Mouse (Mus musculus) kidney, embryonic 15.5 days (tissue): ENCODE measurements around the gene Shkbp1. TPM values are rescaled to one million over a fixed set of nuclear protein-coding genes. Genes with fewer than 3 reads are reported as not detected.

Source experiments
- ATAC-seq: fragments of 200-750 bp; cut with Nextera tagmentation; replicated peaks from 2 replicates; pipeline ENCODE4 v1.8.0; 2017; ENCODE audit warnings: moderate TSS enrichment; ENCODE audit not compliant: low FRiP score
- H3K27ac ChIP-seq: fragments of 300-500 bp; sonication (generic); 2 replicates; pipeline ENCODE4 v1.5.1; 2015; ENCODE audit warnings: mild to moderate bottlenecking, inconsistent platforms
- H3K27me3 ChIP-seq: fragments of 300-500 bp; sonication (generic); 2 replicates; pipeline ENCODE4 v1.6.1; 2015; ENCODE audit warnings: inconsistent platforms
- H3K36me3 ChIP-seq: fragments of 300-500 bp; sonication (generic); 2 replicates; pipeline ENCODE4 v1.6.1; 2015; ENCODE audit warnings: inconsistent platforms
- H3K4me1 ChIP-seq: fragments of 300-500 bp; sonication (generic); 2 replicates; pipeline ENCODE4 v1.6.1; 2015; ENCODE audit warnings: inconsistent platforms
- H3K4me2 ChIP-seq: fragments of 300-500 bp; sonication (generic); 2 replicates; pipeline ENCODE4 v1.6.1; 2015; ENCODE audit warnings: moderate library complexity, mild to moderate bottlenecking, inconsistent platforms
- H3K4me3 ChIP-seq: fragments of 300-500 bp; sonication (generic); replicated peaks from 2 replicates; pipeline ENCODE4 v1.5.1; 2015; ENCODE audit warnings: mild to moderate bottlenecking, inconsistent platforms
- H3K9ac ChIP-seq: fragments of 300-500 bp; sonication (generic); 2 replicates; pipeline ENCODE4 v1.6.1; 2015; ENCODE audit warnings: mild to moderate bottlenecking, inconsistent platforms
- H3K9me3 ChIP-seq: fragments of 300-500 bp; sonication (generic); replicated peaks from 2 replicates; pipeline ENCODE4 v1.6.1; 2016; ENCODE audit warnings: inconsistent platforms
- WGBS: fragments of 180-500 bp; shearing (Covaris S2); methylation state at CpG from one replicate; pipeline ENCODE4 v1.1.7; 2015; ENCODE audit warnings: mixed read lengths; 5-methylcytosine and 5-hydroxymethylcytosine counted together
- polyA plus RNA-seq: library from polyadenylated mRNA; unstranded; fragments of >200 nt; fragmentation: Nextera tagmentation; extraction: Ambion mirVana; gene quantifications from 2 replicates; pipeline ENCODE4 v1.2.1, GENCODE M21; 2015

Shkbp1 gene
- 43.6 and 53.1 TPM in 2 replicates for polyA plus RNA-seq

DNA sequence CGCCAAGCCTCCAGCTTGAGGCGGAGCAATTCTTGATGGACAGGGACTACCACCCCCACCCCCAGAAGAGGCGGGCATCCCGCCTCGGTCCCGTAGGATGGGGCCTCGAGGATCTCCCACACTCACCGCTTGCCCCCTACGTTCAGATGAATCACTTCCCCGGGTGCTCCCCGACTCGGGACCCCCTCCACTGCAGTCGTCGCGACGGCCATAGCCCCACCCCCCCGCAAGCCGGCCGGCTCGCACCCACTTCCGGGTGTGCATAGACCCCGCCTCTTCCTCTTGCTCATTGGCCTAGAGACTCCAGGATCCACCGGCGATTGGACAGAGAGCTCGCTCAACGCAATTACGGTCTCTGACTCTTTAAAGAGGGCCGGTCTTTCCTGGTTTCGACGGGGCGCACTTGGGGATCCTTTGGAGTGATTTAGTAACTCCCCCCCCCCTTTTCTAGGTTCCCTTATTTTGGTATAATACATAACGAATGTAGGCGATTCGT is at the start of gene Shkbp1:
Gene Shkbp1, minus strand, starts transcription at position 275 of the 496 bp plus-strand sequence.
- H3K9me3 ChIP-seq, result no peaks in the 10 kb centered on the region
- H3K9ac ChIP-seq, result peak within 1 kb of the TSS; percentile 59
- peak within 1 kb of the TSS; percentile 92 for H3K27ac ChIP-seq
- under 1% methylated on average over 34 of the region's 34 CpGs for WGBS
- ATAC-seq, result peak; percentile 92
- peaks cover 10% of the 10 kb centered on the region; the same call in 1 of the 2 replicates for H3K27me3 ChIP-seq
- H3K36me3 ChIP-seq, result peaks cover 25% of the 10 kb centered on the region
- H3K4me3 ChIP-seq, result peak within 1 kb of the TSS; percentile 79
- peaks cover 35% of the 10 kb centered on the region for H3K4me1 ChIP-seq
- H3K4me2 ChIP-seq, result peak within 1 kb of the TSS; percentile 80

DNA sequence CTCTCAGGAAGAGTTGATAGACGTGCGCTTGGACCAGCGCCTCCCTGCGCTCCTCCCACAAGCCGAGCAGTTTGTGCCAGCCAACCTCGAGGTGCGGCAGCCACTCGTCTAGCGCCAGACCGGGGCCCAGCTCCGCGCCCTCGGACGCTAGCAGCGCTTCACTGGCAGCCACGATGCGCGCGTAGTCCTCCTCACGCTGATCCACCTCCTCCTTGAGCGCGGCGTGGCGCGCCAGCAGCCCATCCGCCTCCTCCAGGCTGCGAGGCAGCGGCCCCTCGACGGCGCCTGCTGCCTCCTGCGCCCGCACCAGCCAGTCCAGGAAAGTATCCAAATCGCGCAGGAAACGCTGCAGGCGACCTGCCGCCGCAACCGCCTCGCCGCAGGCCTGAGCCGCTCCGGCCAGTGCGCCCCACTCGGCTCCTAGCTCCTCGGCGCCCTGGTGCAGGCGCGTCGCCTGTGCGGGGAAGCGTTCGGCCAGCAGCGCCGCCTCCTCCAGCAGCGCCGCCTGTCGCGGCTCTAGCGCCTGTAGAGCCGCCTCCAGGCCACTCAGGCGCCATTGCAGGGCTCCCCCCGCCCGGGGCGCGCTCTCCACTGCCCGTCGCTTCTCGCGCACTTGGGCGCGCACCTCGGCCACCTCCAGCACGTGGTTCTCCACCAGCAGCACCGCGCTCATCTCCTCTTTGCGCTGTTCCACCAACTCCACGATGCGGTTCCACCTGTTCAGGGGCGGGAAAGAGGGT is 48.6 kb upstream of the Shkbp1 start:
- Histone ChIP-seq H3K9ac (no peak overlapping the region), H3K36me3 (no peaks in the 10 kb centered on the region), H3K4me1 (peaks cover 24% of the 10 kb centered on the region), H3K4me2 (peak overlapping the region; percentile 36), H3K27ac (no peak overlapping the region), H3K4me3 (peak overlapping the region; percentile 29), H3K27me3 (peaks cover 95% of the 10 kb centered on the region), H3K9me3 (no peaks in the 10 kb centered on the region)
- WGBS, result 6% methylated on average over 78 of the region's 81 CpGs
- no peak for ATAC-seq

DNA sequence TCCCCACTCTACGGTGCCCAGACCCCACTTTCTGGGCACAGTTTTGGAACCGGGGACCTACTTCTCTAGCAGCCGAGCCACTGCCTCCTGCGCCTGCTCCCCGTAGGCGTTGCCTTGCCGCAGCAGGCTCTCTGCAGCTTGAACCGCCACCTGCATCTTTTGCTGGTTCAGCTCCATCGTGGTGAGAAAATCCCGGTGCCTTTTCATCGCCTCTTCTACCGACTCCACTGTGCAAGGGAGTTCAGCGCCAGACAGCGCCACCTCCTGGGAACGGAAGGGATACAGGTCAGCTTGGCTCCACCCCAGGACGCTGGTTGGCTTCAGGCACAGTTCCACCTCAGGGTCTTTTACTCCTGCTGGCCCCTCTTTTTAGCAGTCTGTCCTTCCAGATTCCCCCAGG is 46.9 kb upstream of the Shkbp1 start:
- H3K4me3 ChIP-seq, result no peak overlapping the region
- WGBS, result 10% methylated on average over 16 of the region's 16 CpGs

GRCm38 (mm10) chr7:27400545-27400944 is 44.7 kb upstream of the Shkbp1 start:
- 73% methylated on average over 7 of the region's 7 CpGs for WGBS

More for the DNA sequence above, 46.9 kb upstream of the Shkbp1 start:
- Histone ChIP-seq H3K36me3 (no peaks in the 10 kb centered on the region), H3K9ac (no peak overlapping the region), H3K4me1 (peaks cover 8% of the 10 kb centered on the region), H3K27ac (no peak overlapping the region), H3K27me3 (peaks cover 93% of the 10 kb centered on the region), H3K4me2 (no peak overlapping the region), H3K9me3 (no peaks in the 10 kb centered on the region)
- ATAC-seq, result no peak

DNA sequence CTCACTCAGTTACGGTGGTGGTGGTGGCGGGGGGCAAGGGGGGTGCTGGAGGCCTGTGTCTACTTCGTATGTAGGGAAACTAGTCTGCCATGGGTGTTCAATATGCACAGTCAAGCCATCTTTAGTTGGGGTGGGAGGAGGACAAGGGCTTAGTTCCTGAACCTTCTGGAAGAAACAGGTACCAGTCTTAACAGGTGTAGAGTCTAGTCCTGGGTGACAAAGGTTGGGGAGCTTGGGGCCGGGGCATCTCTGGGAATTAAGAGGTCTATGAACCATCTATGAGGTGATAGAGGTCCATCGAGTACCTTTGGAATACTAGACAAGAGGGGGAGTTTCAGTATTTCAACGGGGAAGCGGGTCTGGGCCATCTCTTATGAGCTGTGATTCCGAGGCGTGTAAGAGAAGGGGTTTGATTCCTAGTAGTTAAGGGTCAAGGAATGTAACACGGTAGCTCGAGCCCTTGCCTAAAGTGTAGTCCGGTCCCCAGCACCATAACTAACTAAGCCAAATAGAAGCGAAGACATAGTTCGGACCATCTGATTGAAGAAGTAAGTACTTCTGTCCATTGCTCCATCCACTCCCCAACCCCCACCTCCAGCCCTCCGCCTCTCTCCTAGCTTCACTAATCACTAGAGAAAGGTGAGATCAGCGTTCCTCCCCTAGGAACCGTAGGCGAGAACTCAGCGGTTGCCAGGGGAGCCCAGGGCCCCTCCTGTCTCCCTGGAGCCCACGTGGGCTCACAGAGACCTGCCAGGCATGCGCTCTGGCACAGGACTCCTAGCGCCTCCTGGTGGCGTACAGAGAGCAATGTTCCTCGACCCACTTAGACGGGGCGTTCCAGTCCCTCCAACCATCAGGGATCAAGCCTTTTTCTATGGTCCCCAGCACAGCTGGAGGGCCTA is 41.5 kb upstream of the Shkbp1 start:
- Histone ChIP-seq H3K4me3 (peak overlapping the region; percentile 51), H3K9ac (no peak overlapping the region), H3K27me3 (peaks cover 93% of the 10 kb centered on the region), H3K36me3 (no peaks in the 10 kb centered on the region), H3K9me3 (no peaks in the 10 kb centered on the region), H3K4me2 (peak overlapping the region; percentile 86), H3K27ac (no peak overlapping the region), H3K4me1 (peaks cover 21% of the 10 kb centered on the region)
- ATAC-seq, result peak; percentile 57
- 16% methylated on average over 26 of the region's 26 CpGs for WGBS

More at GRCm38 (mm10) chr7:27400545-27400944, 44.7 kb upstream of the Shkbp1 start:
- Histone ChIP-seq H3K27me3 (peaks cover 93% of the 10 kb centered on the region), H3K9ac (no peak overlapping the region), H3K4me1 (peaks cover 27% of the 10 kb centered on the region), H3K4me3 (no peak overlapping the region), H3K9me3 (no peaks in the 10 kb centered on the region), H3K27ac (no peak overlapping the region), H3K36me3 (no peaks in the 10 kb centered on the region), H3K4me2 (no peak overlapping the region)
- ATAC-seq, result no peak

GRCm38 (mm10) chr7:27396184-27397047 is 40.6 kb upstream of the Shkbp1 start:
- Histone ChIP-seq H3K9ac (peak overlapping the region; percentile 26; the same call in 1 of the 2 replicates), H3K27me3 (peaks cover 93% of the 10 kb centered on the region), H3K27ac (no peak overlapping the region), H3K9me3 (no peaks in the 10 kb centered on the region), H3K4me1 (peaks cover 21% of the 10 kb centered on the region), H3K4me3 (peak overlapping the region; percentile 51), H3K36me3 (no peaks in the 10 kb centered on the region), H3K4me2 (peak overlapping the region; percentile 86)
- 2% methylated on average over 49 of the region's 68 CpGs for WGBS
- ATAC-seq, result peak; percentile 38; the same call in 1 of the 2 replicates

DNA sequence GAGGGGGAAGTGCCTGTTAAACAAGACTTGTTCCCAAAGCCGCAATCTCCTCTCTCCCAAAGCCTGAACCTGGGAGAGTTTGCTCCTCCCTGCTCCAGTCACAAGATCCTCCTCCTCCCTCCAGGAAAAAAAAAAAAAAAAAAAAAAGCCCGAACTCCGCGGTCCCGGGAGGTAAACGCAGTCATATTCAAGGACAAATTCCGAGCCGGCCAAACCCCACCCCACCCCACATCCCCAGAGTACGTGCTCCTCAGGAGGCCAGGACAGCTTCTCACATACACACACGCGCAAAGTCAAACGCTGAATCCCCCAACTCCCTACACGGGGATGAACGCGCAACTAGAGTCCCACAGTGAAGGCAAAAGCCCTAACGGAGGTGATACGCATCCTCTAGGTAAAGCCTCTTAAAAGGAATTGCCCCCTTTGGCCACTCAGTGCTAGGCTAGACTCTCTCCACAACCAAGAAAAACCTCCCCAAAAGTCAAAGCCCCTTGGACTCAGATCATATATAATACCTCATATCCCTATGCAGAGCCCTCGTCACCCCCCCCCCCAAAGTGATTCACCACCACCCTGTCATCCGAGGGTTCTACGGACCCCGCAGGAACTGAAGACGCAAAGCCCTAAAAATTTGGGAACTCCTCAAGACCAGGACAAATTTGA is 39.8 kb upstream of the Shkbp1 start:
- Histone ChIP-seq H3K27ac (no peak overlapping the region), H3K27me3 (peaks cover 93% of the 10 kb centered on the region), H3K4me3 (peak overlapping the region; percentile 51), H3K36me3 (no peaks in the 10 kb centered on the region), H3K4me2 (peak overlapping the region; percentile 86), H3K4me1 (peaks cover 21% of the 10 kb centered on the region), H3K9ac (no peak overlapping the region), H3K9me3 (no peaks in the 10 kb centered on the region)
- WGBS, result 1% methylated on average over 22 of the region's 22 CpGs
- no peak for ATAC-seq

DNA sequence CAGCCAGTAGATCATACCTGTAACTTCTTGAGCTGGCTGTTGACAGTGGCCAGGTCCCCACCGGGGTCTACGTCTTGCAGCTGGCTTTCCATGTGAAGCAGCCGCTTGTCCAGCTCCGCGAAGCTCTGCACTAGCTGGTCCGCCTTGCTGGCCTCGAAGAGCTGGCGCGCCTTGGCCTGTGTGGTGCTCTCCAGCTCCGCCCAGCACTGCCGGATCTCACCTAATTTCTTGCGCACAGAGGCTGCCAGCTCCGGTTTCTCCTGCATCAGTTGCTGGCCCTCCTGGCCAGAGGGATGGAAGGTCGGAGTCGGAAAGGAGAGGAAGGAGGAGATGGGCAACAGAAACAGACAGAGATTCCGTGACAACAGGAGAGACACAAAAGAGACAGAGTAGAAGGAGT is 35.6 kb upstream of the Shkbp1 start:
- Histone ChIP-seq H3K27ac (no peak overlapping the region), H3K4me1 (peaks cover 9% of the 10 kb centered on the region), H3K36me3 (no peaks in the 10 kb centered on the region), H3K9ac (no peak overlapping the region), H3K9me3 (no peaks in the 10 kb centered on the region), H3K4me3 (no peak overlapping the region), H3K27me3 (peaks cover 72% of the 10 kb centered on the region), H3K4me2 (no peak overlapping the region)
- no peak for ATAC-seq
- WGBS, result 39% methylated on average over 16 of the region's 16 CpGs

DNA sequence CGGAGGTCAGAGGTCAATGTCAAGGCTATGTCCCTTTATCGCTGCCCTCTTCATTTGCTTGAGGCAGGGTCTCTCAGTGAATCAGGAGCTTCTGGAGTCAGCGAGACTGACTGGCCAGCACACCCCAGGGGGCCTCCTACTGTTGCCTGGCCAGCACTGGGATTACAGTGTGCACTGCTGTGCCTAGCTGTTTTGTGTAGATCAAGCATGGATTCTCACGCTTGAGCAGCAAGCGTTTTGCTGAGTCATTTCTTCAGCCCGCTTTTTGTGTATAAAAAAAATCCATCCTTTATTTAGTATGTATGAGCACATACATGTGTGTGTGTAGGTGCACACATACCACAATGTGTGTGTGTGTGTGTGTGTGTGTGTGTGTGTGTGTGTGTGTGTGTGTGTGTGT is 33.4 kb upstream of the Shkbp1 start:
- 69% methylated on average over 6 of the region's 6 CpGs for WGBS
- Histone ChIP-seq H3K9ac (no peak overlapping the region), H3K9me3 (no peaks in the 10 kb centered on the region), H3K4me1 (peaks cover 4% of the 10 kb centered on the region; the same call in 1 of the 2 replicates), H3K4me3 (no peak overlapping the region), H3K4me2 (no peak overlapping the region), H3K36me3 (no peaks in the 10 kb centered on the region), H3K27ac (no peak overlapping the region), H3K27me3 (peaks cover 50% of the 10 kb centered on the region)
- ATAC-seq, result no peak

- H3K4me2 ChIP-seq, result no peak overlapping the region
- no peak overlapping the region for H3K4me3 ChIP-seq
- ATAC-seq, result 0 out of 2 replicates have a peak, but pooled peaks have one; percentile 67
- H3K4me1 ChIP-seq, result peaks cover 4% of the 10 kb centered on the region; the same call in 1 of the 2 replicates
- no peak overlapping the region for H3K27ac ChIP-seq
- peaks cover 24% of the 10 kb centered on the region; the same call in 1 of the 2 replicates for H3K27me3 ChIP-seq
- H3K9ac ChIP-seq, result no peak overlapping the region
- 37% methylated on average over 4 of the region's 4 CpGs for WGBS
- no peaks in the 10 kb centered on the region for H3K36me3 ChIP-seq
- no peaks in the 10 kb centered on the region for H3K9me3 ChIP-seq
Observed at GRCm38 (mm10) chr7:27384731-27385130, 28.9 kb upstream of the Shkbp1 start.

DNA sequence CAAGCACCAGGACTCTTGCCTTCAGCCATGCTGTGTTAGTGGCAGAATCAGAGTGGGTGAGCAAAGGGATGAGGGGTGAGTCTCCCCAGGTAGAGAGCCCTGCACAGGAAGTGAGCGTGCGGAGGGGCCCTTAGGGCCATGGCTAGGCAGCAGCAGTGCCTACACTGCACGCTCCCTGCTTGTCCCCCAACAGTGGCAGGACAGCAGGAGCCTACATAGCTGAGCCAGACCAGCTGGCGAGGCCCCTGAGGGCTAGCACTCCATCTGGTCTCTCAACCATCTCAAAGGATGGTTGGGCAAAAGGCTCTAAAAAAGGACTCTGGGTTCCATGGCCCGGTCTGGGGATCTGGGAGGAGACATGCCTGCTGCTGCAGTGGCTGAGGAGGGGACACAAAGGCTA is 28.3 kb upstream of the Shkbp1 start:
- Histone ChIP-seq H3K4me1 (peaks cover 4% of the 10 kb centered on the region; the same call in 1 of the 2 replicates), H3K36me3 (no peaks in the 10 kb centered on the region), H3K9me3 (no peaks in the 10 kb centered on the region), H3K27ac (no peak overlapping the region), H3K4me3 (no peak overlapping the region), H3K9ac (no peak overlapping the region), H3K27me3 (peaks cover 28% of the 10 kb centered on the region), H3K4me2 (no peak overlapping the region)
- no peak for ATAC-seq
- WGBS, result 72% methylated on average over 5 of the region's 5 CpGs
